Mouse (Mus musculus): Measurements from ENCODE around the gene Rnf31.

Gene Rnf31

GRCm38 (mm10) chr14:55591331-55591891 lies at the start of gene Rnf31:
Rnf31 (plus strand) TSS chr14:55591708.
- peak; percentile 100 for DNase-seq

DNA sequence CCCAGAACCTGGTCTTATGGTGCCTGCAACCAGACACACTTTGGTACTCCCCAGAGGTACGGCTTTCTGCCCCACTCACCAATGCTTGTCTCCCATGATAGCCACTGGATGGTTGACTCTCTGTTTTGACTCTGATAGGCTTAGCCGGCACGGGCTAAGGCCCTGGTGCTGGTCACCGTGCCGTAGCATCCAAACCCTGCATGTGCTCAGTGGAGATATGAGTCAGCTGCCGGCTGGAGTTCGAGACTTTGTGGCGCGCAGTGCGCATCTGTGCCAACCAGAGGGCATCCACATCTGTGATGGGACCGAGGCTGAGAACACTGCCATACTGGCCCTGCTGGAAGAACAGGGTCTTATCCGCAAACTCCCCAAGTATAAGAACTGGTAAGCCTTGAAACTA lies 49.2 kb upstream of the Rnf31 start:
- DNase-seq, result no peak

DNA sequence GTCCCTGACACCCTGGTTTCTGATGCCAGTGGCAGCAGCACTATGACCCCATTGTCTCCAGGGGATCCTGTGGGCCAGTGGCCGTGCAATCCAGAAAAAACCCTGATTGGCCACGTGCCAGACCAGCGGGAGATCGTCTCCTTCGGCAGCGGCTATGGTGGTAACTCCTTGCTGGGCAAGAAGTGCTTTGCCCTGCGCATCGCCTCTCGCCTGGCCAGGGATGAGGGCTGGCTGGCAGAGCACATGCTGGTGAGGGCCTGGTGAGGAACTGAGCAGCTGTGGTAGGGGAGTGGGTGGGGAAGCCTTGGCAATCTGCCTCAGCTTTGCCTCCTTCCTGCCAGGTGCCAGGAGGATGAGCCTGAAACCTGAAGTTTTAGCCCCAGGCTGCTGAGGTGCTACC lies 47.2 kb upstream of the Rnf31 start:
- DNase-seq, result no peak

DNA sequence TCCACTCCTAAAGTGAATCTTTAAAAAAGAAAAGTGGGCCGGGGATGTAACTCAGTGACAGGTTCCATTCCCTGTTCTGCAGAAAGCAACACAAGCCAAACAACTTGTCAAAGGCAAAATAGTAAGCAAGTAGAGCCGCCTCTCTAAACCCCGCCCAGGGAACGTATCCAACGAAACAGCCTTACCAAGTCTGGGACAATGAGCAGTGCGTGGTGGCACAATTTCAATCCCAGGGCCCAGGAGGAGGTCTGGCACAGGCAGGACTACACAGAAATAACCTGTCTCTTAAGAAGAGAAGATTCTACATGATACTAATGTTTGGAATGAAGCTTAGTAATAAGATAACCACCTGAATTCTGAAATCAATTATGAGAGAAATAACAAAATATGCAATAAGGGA lies 41.3 kb upstream of the Rnf31 start:
- no peak for DNase-seq

- DNase-seq, result no peak
Measured at GRCm38 (mm10) chr14:55551347-55551746, 40.2 kb upstream of the Rnf31 start.

DNA sequence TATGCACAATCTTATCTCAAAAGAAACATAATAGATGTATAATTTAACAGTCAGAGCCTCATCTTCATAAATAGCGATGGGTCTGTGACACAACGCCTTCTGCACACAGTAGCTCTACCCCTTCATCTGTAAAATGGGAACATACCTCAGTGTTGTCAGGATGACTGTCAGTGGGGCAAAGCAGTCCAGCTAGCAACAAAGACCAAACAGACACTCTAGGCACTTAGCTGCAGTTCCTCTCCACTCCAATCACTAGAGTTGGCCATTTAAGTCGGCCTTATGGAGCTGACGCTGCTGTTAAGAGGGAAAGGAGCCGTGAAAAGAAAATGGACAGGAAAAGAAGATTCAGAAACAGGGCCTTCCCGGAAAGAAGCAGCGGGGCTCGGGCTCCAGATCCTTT lies 39.7 kb upstream of the Rnf31 start:
- no peak for DNase-seq

- no peak for DNase-seq
Measured at GRCm38 (mm10) chr14:55554635-55555034, 36.9 kb upstream of the Rnf31 start.

DNA sequence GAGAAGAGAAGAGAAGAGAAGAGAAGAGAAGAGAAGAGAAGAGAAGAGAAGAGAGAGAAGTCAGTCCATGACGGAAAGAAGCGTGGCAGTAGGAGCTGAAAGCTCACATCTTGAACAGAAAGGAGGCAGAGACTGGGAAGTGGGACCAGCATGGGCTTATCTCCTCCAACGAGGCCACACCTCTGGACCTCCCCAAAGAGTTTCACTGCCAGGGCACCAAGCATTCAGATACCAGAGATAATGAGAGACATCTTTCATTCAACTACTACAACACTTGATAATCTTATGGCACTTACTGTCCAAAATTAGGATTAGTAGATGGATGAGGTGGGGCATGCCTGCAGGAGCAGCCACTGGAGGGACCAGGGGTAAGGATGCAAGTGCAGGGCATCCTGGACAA lies 35.7 kb upstream of the Rnf31 start:
- no peak for DNase-seq

DNA sequence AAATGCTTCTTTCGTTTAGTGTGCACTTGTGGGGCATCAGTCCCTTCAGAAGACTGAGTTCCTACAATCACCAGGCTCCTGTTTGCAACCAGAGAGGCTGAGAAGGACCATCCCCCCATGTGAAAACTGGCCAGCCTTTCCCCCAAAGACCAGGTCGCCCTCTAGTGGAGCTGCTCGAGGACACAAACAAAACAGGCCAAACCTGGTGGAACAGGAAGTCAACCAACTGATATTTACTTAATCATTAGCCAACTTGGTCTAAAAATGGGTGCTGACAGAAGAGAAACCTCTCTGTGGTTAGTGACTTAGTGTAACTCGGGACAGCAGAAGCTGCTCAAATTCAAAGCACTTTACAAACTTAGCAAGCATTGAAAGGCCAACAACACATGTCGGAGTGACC lies 34.5 kb upstream of the Rnf31 start:
- peak; percentile 98 for DNase-seq

- DNase-seq, result no peak
Measured at GRCm38 (mm10) chr14:55557587-55557986, 33.9 kb upstream of the Rnf31 start.

GRCm38 (mm10) chr14:55558740-55559448 lies 32.6 kb upstream of the Rnf31 start:
- no peak for DNase-seq

- DNase-seq, result peak; percentile 99
Measured at GRCm38 (mm10) chr14:55559799-55560201, 31.7 kb upstream of the Rnf31 start, which contains the start of gene Dcaf11. Dcaf11 (plus strand) TSS chr14:55560006.

GRCm38 (mm10) chr14:55560202-55561073 lies 31.1 kb upstream of the Rnf31 start, which contains the start of gene A730061H03Rik:
A730061H03Rik (minus strand) TSS chr14:55560406.
- peak; percentile 100 for DNase-seq

DNA sequence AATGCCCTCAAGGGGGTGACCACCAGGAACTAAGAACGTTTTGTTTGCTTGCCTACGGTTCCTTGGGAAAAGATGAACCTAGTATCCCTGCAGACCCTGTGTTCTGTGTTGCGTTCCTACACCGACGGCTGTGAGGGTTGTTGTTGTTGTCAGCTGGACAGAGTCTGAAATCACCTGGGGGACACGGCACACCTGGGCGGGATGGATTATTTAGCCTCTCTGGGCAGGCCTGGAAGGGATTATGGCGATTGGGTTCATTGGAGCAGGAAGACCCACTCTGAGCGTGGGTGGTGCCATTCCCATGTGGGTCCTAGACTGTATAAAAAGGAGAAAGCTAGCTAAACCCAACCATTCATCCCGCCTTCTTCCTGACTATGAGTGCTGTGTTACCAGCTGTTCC lies 29.6 kb upstream of the Rnf31 start:
- DNase-seq, result peak; percentile 94

DNA sequence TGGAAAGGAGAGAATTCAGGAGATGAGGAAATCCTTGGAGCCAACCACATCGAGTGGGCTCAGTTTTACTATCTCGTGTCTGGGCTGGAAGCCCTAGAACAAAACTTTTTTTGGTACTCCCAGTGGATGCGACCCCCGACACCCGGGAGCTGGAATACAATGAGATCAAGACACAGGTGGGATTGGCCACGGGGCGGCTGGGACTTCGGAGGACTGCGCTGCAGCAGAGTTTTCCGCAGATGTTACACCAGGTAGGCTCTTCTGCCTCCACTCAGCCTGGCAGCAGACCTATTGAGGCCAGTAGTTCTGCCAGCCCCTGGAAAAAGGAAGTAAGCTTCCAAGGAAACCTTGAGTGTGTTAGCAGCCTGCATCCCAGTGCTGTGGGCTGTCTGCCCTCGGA lies 28.3 kb upstream of the Rnf31 start:
- DNase-seq, result peak; percentile 90

GRCm38 (mm10) chr14:55565748-55566147 lies 25.8 kb upstream of the Rnf31 start:
- DNase-seq, result no peak

- DNase-seq, result no peak
Measured at GRCm38 (mm10) chr14:55567496-55567895, 24.0 kb upstream of the Rnf31 start.

DNA sequence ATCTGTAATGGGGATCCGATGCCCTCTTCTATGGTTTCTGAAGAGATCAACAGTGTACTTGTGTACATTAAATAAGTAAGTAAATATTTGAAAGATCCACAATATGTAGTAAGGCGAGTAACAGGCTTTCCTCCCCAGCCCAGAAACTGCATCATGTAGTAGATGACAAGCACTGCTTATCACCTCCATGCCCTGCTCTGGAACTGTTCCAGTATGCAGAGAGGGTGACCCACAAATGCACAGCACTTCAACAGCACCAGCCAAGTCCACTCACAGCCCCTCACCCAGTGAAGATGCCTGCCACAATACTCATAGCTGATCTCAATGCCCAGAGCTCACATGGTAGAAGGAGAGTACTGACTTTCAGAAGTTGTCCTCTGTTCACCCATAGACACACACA lies 20.9 kb upstream of the Rnf31 start:
- no peak for DNase-seq

DNA sequence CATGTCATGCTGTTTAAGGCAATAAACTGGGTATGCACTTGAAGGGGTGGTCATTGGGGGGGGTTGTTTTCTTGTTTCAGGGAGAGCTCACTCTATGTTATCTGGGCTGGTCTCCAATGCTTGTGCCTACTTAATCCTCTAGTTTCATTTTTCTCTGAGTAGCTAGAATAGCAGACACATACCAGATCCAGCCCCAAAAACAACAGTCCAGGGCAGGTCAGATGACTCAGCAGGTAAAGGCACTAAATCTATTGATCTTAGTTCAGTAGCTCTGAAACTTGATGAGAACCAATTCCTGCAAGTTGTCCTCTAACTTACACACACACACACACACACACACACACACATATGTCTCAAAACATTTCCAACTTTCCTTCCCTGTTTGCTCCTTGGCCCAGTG lies 19.7 kb upstream of the Rnf31 start:
- DNase-seq, result no peak

- peak; percentile 98 for DNase-seq
Measured at GRCm38 (mm10) chr14:55575302-55575701, 16.2 kb upstream of the Rnf31 start, which contains the start of gene Fitm1. Fitm1 (plus strand) TSS chr14:55575617.

GRCm38 (mm10) chr14:55575711-55576110 lies 15.8 kb upstream of the Rnf31 start:
- DNase-seq, result peak; percentile 91

GRCm38 (mm10) chr14:55576376-55576775 lies 15.1 kb upstream of the Rnf31 start:
- DNase-seq, result peak; percentile 95

- DNase-seq, result peak; percentile 99
Measured at GRCm38 (mm10) chr14:55577871-55578667, 13.4 kb upstream of the Rnf31 start, which contains the start of gene Psme1. Psme1 (plus strand) TSS chr14:55578123.
